Comparison of ENCODE assay signal across 9 mouse cellular contexts in genomic region chr3:132747036-132747435, GRCm38 (mm10).
DNase-seq lines count a peak whose midpoint lies in the region; ATAC-seq lines count a peak whose summit lies in the region.
"Had no signal": no experiment of that assay in that cellular context is flagged by ENCODE, and none has a peak within 500 bp of the region (broad histone marks: within the 10 kb centered on the region; RNA-seq: fewer than 3 reads in every experiment).

No protein-coding gene starts in this region.

- no peak overlapping the region for H3K9ac ChIP-seq in midbrain, embryonic 12.5 days (replicated peaks)

- no peak overlapping the region for H3K4me2 ChIP-seq in midbrain, embryonic 12.5 days (replicated peaks)

- peak; percentile 54 for DNase-seq in urinary bladder, postnatal 14 days (ENCODE audit: low spot score)
- no peak for DNase-seq in urinary bladder, adult 2 months (ENCODE audit: low spot score)
- peak; percentile 7 for DNase-seq in cerebellum, adult 9-11 months
- peak; percentile 16 to 62 for DNase-seq in frontal cortex, postnatal 36 days (ENCODE audit: low spot score in 2 of 2)
- DNase-seq in kidney, adult 11 months, result peak; percentile 47
- peak; percentile 50 for DNase-seq in left cerebral cortex, postnatal 4 days
- peak; percentile 10 for DNase-seq in testis, postnatal 14 days (ENCODE audit: low spot score)

- H3K4me1 ChIP-seq in midbrain, embryonic 12.5 days, result peaks cover 20% of the 10 kb centered on the region

- no peak overlapping the region for H3K27ac ChIP-seq in midbrain, embryonic 12.5 days (replicated peaks)

- 21% methylated on average over 3 of the region's 3 CpGs for WGBS in midbrain, embryonic 12.5 days

- peak; percentile 62 for ATAC-seq in midbrain, embryonic 12.5 days (ENCODE audit: low FRiP score, low read depth)

- intact Hi-C loops in left cerebral cortex, postnatal 4 days (cut with DNase I), result loop anchor here (5.0 kb wide), 1 partner anchor 345 kb away; the partner anchor contains the start of genes Gstcd and Ints12

- no peak overlapping the region for H3K4me3 ChIP-seq in midbrain, embryonic 12.5 days
- H3K4me3 ChIP-seq: erythroblast, embryonic 14.5 days had no signal

- H3K36me3 ChIP-seq in midbrain, embryonic 12.5 days, result no peaks in the 10 kb centered on the region

- H3K27me3 ChIP-seq in midbrain, embryonic 12.5 days, result no peaks in the 10 kb centered on the region

- H3K9me3 ChIP-seq in midbrain, embryonic 12.5 days, result no peaks in the 10 kb centered on the region
